Mouse (Mus musculus) liver, embryonic 16.5 days (tissue): Measurements from ENCODE around the gene Blvra. TPM values are rescaled to one million over a fixed set of nuclear protein-coding genes. Genes with fewer than 3 reads are reported as not detected.
A peak's percentile ranks its signal among the peaks of the same experiment; 100 is the strongest.
"Not testable (repeated sequence)": the region's sequence is repeated elsewhere in the genome, so short reads cannot be mapped to it uniquely, and the experiment has no call there.

Experiments
- ATAC-seq: fragments of 200-750 bp; cut with Nextera tagmentation; 2 replicates; pipeline ENCODE4 v1.8.0; 2017; ENCODE audit warnings: low read depth, mild to moderate bottlenecking, moderate number of reproducible peaks, moderate library complexity
- H3K27ac ChIP-seq: fragments of 300-500 bp; sonication (generic); 2 replicates; pipeline ENCODE4 v1.5.1; 2014; ENCODE audit warnings: mild to moderate bottlenecking, low read length
- H3K27me3 ChIP-seq: fragments of 300-500 bp; sonication (generic); 2 replicates; pipeline ENCODE4 v1.6.1; 2014; ENCODE audit warnings: low read depth, low read length, mixed read lengths; ENCODE audit not compliant: control insufficient read depth, insufficient read depth
- H3K36me3 ChIP-seq: fragments of 300-500 bp; sonication (generic); 2 replicates; pipeline ENCODE4 v1.6.1; 2014; ENCODE audit warnings: mild to moderate bottlenecking; ENCODE audit not compliant: control insufficient read depth, insufficient read depth
- H3K4me1 ChIP-seq: fragments of 300-500 bp; sonication (generic); 2 replicates; pipeline ENCODE4 v1.6.1; 2014; ENCODE audit warnings: low read depth, low read length, mixed read lengths; ENCODE audit not compliant: control insufficient read depth
- H3K4me2 ChIP-seq: fragments of 300-500 bp; sonication (generic); 2 replicates; pipeline ENCODE4 v1.6.1; 2014; ENCODE audit warnings: low read depth, low read length, mixed read lengths
- H3K4me3 ChIP-seq: fragments of 300-500 bp; sonication (generic); 2 replicates; pipeline ENCODE4 v1.5.1; 2014; ENCODE audit warnings: low read depth, mild to moderate bottlenecking, low read length
- H3K9ac ChIP-seq: fragments of 300-500 bp; sonication (generic); 2 replicates; pipeline ENCODE4 v1.6.1; 2014; ENCODE audit warnings: low read depth, low read length
- H3K9me3 ChIP-seq: fragments of 300-500 bp; sonication (generic); replicated peaks from 2 replicates; pipeline ENCODE4 v1.6.1; 2016; ENCODE audit warnings: low read length; ENCODE audit not compliant: control insufficient read depth
- WGBS: fragments of 180-500 bp; shearing (Covaris S2); extraction: QIAGEN DNeasy Blood & Tissue Kit; methylation state at CpG from one replicate; pipeline ENCODE4 v1.1.7; 2014; ENCODE audit not compliant: insufficient replicate concordance; 5-methylcytosine and 5-hydroxymethylcytosine counted together
- polyA plus RNA-seq: library from polyadenylated mRNA; unstranded; fragments of >200 nt; fragmentation: Nextera tagmentation; extraction: Ambion mirVana; gene quantifications from 2 replicates; pipeline ENCODE4 v1.2.1, GENCODE M21; 2015

Blvra gene
- polyA plus RNA-seq, 1 experiment from 2014 or later, result 47.0 TPM

- Histone ChIP-seq H3K9ac (no peak overlapping the region), H3K9me3 (no peaks in the 10 kb centered on the region), H3K27ac (no peak overlapping the region), H3K27me3 (no peaks in the 10 kb centered on the region), H3K4me3 (peak overlapping the region; percentile 94; the same call in 1 of the 2 replicates), H3K36me3 (peaks cover 13% of the 10 kb centered on the region), H3K4me2 (peak overlapping the region; percentile 78; the same call in 1 of the 2 replicates), H3K4me1 (peaks cover 35% of the 10 kb centered on the region)
- WGBS, result 52% methylated on average over 8 of the region's 8 CpGs
- no peak for ATAC-seq
These were observed 60.9 kb downstream of the Blvra start for GRCm38 (mm10) chr2:127131353-127131752.

GRCm38 (mm10) chr2:127133621-127134461 lies 63.4 kb downstream of the Blvra start, which contains the start of gene Ncaph:
Ncaph (minus strand) TSS chr2:127133954.
- H3K9me3 ChIP-seq, result no peaks in the 10 kb centered on the region
- peaks cover 43% of the 10 kb centered on the region for H3K4me1 ChIP-seq
- H3K4me2 ChIP-seq, result peak within 1 kb of the TSS; percentile 90
- H3K9ac ChIP-seq, result peak within 1 kb of the TSS; percentile 92
- peaks cover under 1% of the 10 kb centered on the region; the same call in 1 of the 2 replicates for H3K36me3 ChIP-seq
- no peaks in the 10 kb centered on the region for H3K27me3 ChIP-seq
- H3K27ac ChIP-seq, result peak within 1 kb of the TSS; percentile 99
- peak; percentile 93 for ATAC-seq
- 1% methylated on average over 57 of the region's 57 CpGs for WGBS
- H3K4me3 ChIP-seq, result peak within 1 kb of the TSS; percentile 94

GRCm38 (mm10) chr2:127135255-127135654 lies 64.8 kb downstream of the Blvra start:
- WGBS, result 16% methylated on average over 2 of the region's 3 CpGs
- ATAC-seq, H3K27ac ChIP-seq, H3K4me2 ChIP-seq, H3K9me3 ChIP-seq, H3K27me3 ChIP-seq, H3K9ac ChIP-seq, H3K4me3 ChIP-seq: not testable (repeated sequence)
- peaks cover 13% of the 10 kb centered on the region for H3K36me3 ChIP-seq
- peaks cover 37% of the 10 kb centered on the region for H3K4me1 ChIP-seq

GRCm38 (mm10) chr2:127136979-127137378 lies 66.5 kb downstream of the Blvra start:
- Histone ChIP-seq H3K9ac (0 out of 2 replicates have a peak overlapping the region, but pooled peaks have one; percentile 9), H3K36me3 (peaks cover 27% of the 10 kb centered on the region), H3K27me3 (no peaks in the 10 kb centered on the region), H3K4me1 (peaks cover 38% of the 10 kb centered on the region), H3K27ac (0 out of 2 replicates have a peak overlapping the region, but pooled peaks have one; percentile 16), H3K9me3 (0 out of 2 replicates have a peak, but pooled peaks cover 2% of the 10 kb centered on the region), H3K4me2 (no peak overlapping the region), H3K4me3 (no peak overlapping the region)
- WGBS, result 13% methylated on average over 5 of the region's 5 CpGs
- ATAC-seq, result no peak

GRCm38 (mm10) chr2:127137838-127138420 lies 67.5 kb downstream of the Blvra start:
- H3K27ac ChIP-seq, result no peak overlapping the region
- H3K9ac ChIP-seq, result no peak overlapping the region
- no peaks in the 10 kb centered on the region for H3K27me3 ChIP-seq
- no peak for ATAC-seq
- no peak overlapping the region for H3K4me3 ChIP-seq
- no peak overlapping the region for H3K4me2 ChIP-seq
- H3K9me3 ChIP-seq, result 0 out of 2 replicates have a peak, but pooled peaks cover 2% of the 10 kb centered on the region
- H3K36me3 ChIP-seq, result peaks cover 27% of the 10 kb centered on the region
- WGBS, result 75% methylated on average over 10 of the region's 10 CpGs
- H3K4me1 ChIP-seq, result peaks cover 36% of the 10 kb centered on the region

- peaks cover 27% of the 10 kb centered on the region for H3K36me3 ChIP-seq
These were observed 68.0 kb downstream of the Blvra start for GRCm38 (mm10) chr2:127138449-127138848.

GRCm38 (mm10) chr2:127139094-127139493 lies 68.6 kb downstream of the Blvra start:
- H3K36me3 ChIP-seq, result peaks cover 27% of the 10 kb centered on the region
- no peak overlapping the region for H3K4me3 ChIP-seq
- H3K4me2 ChIP-seq, result no peak overlapping the region
- peaks cover 41% of the 10 kb centered on the region for H3K4me1 ChIP-seq
- no peaks in the 10 kb centered on the region for H3K27me3 ChIP-seq
- 79% methylated on average over 8 of the region's 8 CpGs for WGBS
- 0 out of 2 replicates have a peak, but pooled peaks cover 2% of the 10 kb centered on the region for H3K9me3 ChIP-seq
- no peak for ATAC-seq
- no peak overlapping the region for H3K9ac ChIP-seq
- no peak overlapping the region for H3K27ac ChIP-seq

More at GRCm38 (mm10) chr2:127138449-127138848, 68.0 kb downstream of the Blvra start:
- no peak overlapping the region for H3K27ac ChIP-seq
- H3K9ac ChIP-seq, result no peak overlapping the region
- no peaks in the 10 kb centered on the region for H3K27me3 ChIP-seq
- 0 out of 2 replicates have a peak, but pooled peaks cover 2% of the 10 kb centered on the region for H3K9me3 ChIP-seq
- no peak overlapping the region for H3K4me2 ChIP-seq
- WGBS, result 82% methylated on average over 4 of the region's 4 CpGs
- no peak for ATAC-seq
- peaks cover 35% of the 10 kb centered on the region for H3K4me1 ChIP-seq
- no peak overlapping the region for H3K4me3 ChIP-seq

GRCm38 (mm10) chr2:127139605-127140004 lies 69.1 kb downstream of the Blvra start:
- no peak overlapping the region for H3K4me2 ChIP-seq
- no peak overlapping the region for H3K4me3 ChIP-seq
- peaks cover 41% of the 10 kb centered on the region for H3K4me1 ChIP-seq
- H3K27ac ChIP-seq, result no peak overlapping the region
- ATAC-seq, result no peak
- no peak overlapping the region for H3K9ac ChIP-seq
- no peaks in the 10 kb centered on the region for H3K27me3 ChIP-seq
- peaks cover 27% of the 10 kb centered on the region for H3K36me3 ChIP-seq
- WGBS, result 93% methylated on average over 1 of the region's 1 CpGs
- 0 out of 2 replicates have a peak, but pooled peaks cover 2% of the 10 kb centered on the region for H3K9me3 ChIP-seq
